ENCODE assay signal across 12 mouse cellular contexts in genomic region chr4:128132876-128133646, GRCm38 (mm10).
A peak's percentile ranks its signal among the peaks of the same experiment; 100 is the strongest.
DNase-seq lines count a peak whose midpoint lies in the region; ATAC-seq and TF ChIP-seq lines count a peak whose summit lies in the region.
"Had no signal": no experiment of that assay in that cellular context is flagged by ENCODE, and none has a peak within 500 bp of the region (broad histone marks: within the 10 kb centered on the region; RNA-seq: fewer than 3 reads in every experiment).

No protein-coding gene starts in this region.

- H3K27me3 ChIP-seq in forebrain, embryonic 16.5 days (replicated peaks; ENCODE audit: control insufficient read depth, insufficient read depth, low read length): no peaks in the 10 kb centered on the region
- H3K27me3 ChIP-seq in forebrain, embryonic 12.5 days: no peaks in the 10 kb centered on the region
- no peaks in the 10 kb centered on the region for H3K27me3 ChIP-seq in lung, embryonic 14.5 days (ENCODE audit: insufficient read depth, low read length)
- H3K27me3 ChIP-seq in neural tube, embryonic 15.5 days (replicated peaks): no peaks in the 10 kb centered on the region
- H3K27me3 ChIP-seq in intestine, embryonic 16.5 days (replicated peaks; ENCODE audit: control insufficient read depth, insufficient read depth, low read length): no peaks in the 10 kb centered on the region
- H3K27me3 ChIP-seq: liver, embryonic 12.5 days; Patski had no signal

- no peaks in the 10 kb centered on the region for H3K36me3 ChIP-seq in forebrain, embryonic 16.5 days (ENCODE audit: control insufficient read depth, insufficient read depth)
- no peaks in the 10 kb centered on the region for H3K36me3 ChIP-seq in forebrain, embryonic 12.5 days (replicated peaks)
- H3K36me3 ChIP-seq in lung, embryonic 14.5 days (ENCODE audit: insufficient read depth): no peaks in the 10 kb centered on the region
- no peaks in the 10 kb centered on the region for H3K36me3 ChIP-seq in neural tube, embryonic 15.5 days
- no peaks in the 10 kb centered on the region for H3K36me3 ChIP-seq in intestine, embryonic 16.5 days (ENCODE audit: control insufficient read depth, insufficient read depth, low read length)
- H3K36me3 ChIP-seq: liver, embryonic 12.5 days had no signal

- H3K9ac ChIP-seq in forebrain, embryonic 16.5 days (replicated peaks; ENCODE audit: low read depth, low read length): no peak overlapping the region
- no peak overlapping the region for H3K9ac ChIP-seq in forebrain, embryonic 12.5 days
- no peak overlapping the region for H3K9ac ChIP-seq in lung, embryonic 14.5 days
- no peak overlapping the region for H3K9ac ChIP-seq in neural tube, embryonic 15.5 days (replicated peaks)
- no peak overlapping the region for H3K9ac ChIP-seq in intestine, embryonic 16.5 days (ENCODE audit: low read depth, low read length)
- H3K9ac ChIP-seq: liver, embryonic 12.5 days had no signal

- no peak overlapping the region for H3K4me3 ChIP-seq in forebrain, embryonic 16.5 days (replicated peaks; ENCODE audit: low read length)
- no peak overlapping the region for H3K4me3 ChIP-seq in forebrain, embryonic 12.5 days (replicated peaks)
- H3K4me3 ChIP-seq in lung, embryonic 14.5 days (ENCODE audit: low read depth, low read length): no peak overlapping the region
- H3K4me3 ChIP-seq in neural tube, embryonic 15.5 days (replicated peaks): no peak overlapping the region
- no peak overlapping the region for H3K4me3 ChIP-seq in intestine, embryonic 16.5 days (ENCODE audit: low read length)
- H3K4me3 ChIP-seq: liver, embryonic 12.5 days had no signal

- WGBS in forebrain, embryonic 16.5 days: 56% methylated on average over 11 of the region's 11 CpGs
- WGBS in forebrain, embryonic 12.5 days: 65% methylated on average over 11 of the region's 11 CpGs
- WGBS in lung, embryonic 14.5 days: 64% methylated on average over 11 of the region's 11 CpGs
- 55% methylated on average over 11 of the region's 11 CpGs for WGBS in neural tube, embryonic 15.5 days
- 74% methylated on average over 11 of the region's 11 CpGs for WGBS in intestine, embryonic 16.5 days

- no peak overlapping the region for H3K27ac ChIP-seq in forebrain, embryonic 16.5 days (ENCODE audit: low read length)
- no peak overlapping the region for H3K27ac ChIP-seq in forebrain, embryonic 12.5 days
- no peak overlapping the region for H3K27ac ChIP-seq in lung, embryonic 14.5 days (ENCODE audit: low read depth)
- H3K27ac ChIP-seq in neural tube, embryonic 15.5 days (replicated peaks): 0 out of 2 replicates have a peak overlapping the region, but pooled peaks have one; percentile 7
- H3K27ac ChIP-seq in intestine, embryonic 16.5 days (ENCODE audit: low read length): no peak overlapping the region
- H3K27ac ChIP-seq: liver, embryonic 12.5 days had no signal

- no peak for TF ChIP-seq CTCF in lung, embryonic 14.5 days (IDR thresholded peaks at IDR 0.05; ENCODE audit: low read depth)

- DNase-seq in lung, embryonic 14.5 days: peak; percentile 50
- no peak for DNase-seq in lung, postnatal 25 days (ENCODE audit: low spot score)
- DNase-seq in layer of hippocampus, adult 8-10 months (ENCODE audit: low spot score in 2 of 2): peak; percentile 30 to 55
- DNase-seq: heart, postnatal 10 days; kidney, adult 11 months; lung, postnatal 4 days had no signal

- no peaks in the 10 kb centered on the region; the same call in 1 of the 2 replicates for H3K9me3 ChIP-seq in forebrain, embryonic 16.5 days (ENCODE audit: control insufficient read depth, low read length)
- H3K9me3 ChIP-seq in forebrain, embryonic 12.5 days: no peaks in the 10 kb centered on the region
- H3K9me3 ChIP-seq in lung, embryonic 14.5 days (ENCODE audit: low read depth, low read length): no peaks in the 10 kb centered on the region
- H3K9me3 ChIP-seq in neural tube, embryonic 15.5 days (replicated peaks): no peaks in the 10 kb centered on the region
- no peaks in the 10 kb centered on the region for H3K9me3 ChIP-seq in intestine, embryonic 16.5 days (ENCODE audit: control insufficient read depth, low read length)

- H3K4me2 ChIP-seq in forebrain, embryonic 16.5 days (ENCODE audit: low read length): no peak overlapping the region
- no peak overlapping the region for H3K4me2 ChIP-seq in forebrain, embryonic 12.5 days
- no peak overlapping the region for H3K4me2 ChIP-seq in lung, embryonic 14.5 days
- no peak overlapping the region for H3K4me2 ChIP-seq in neural tube, embryonic 15.5 days
- no peak overlapping the region for H3K4me2 ChIP-seq in intestine, embryonic 16.5 days (ENCODE audit: low read depth, low read length)
- H3K4me2 ChIP-seq: liver, embryonic 12.5 days had no signal

- H3K4me1 ChIP-seq in forebrain, embryonic 16.5 days (replicated peaks; ENCODE audit: control insufficient read depth, insufficient read depth, low read length): peaks cover 22% of the 10 kb centered on the region
- H3K4me1 ChIP-seq in forebrain, embryonic 12.5 days: peaks cover 10% of the 10 kb centered on the region; the same call in 1 of the 2 replicates
- H3K4me1 ChIP-seq in lung, embryonic 14.5 days (ENCODE audit: insufficient read depth): no peaks in the 10 kb centered on the region
- H3K4me1 ChIP-seq in neural tube, embryonic 15.5 days: peaks cover 23% of the 10 kb centered on the region
- no peaks in the 10 kb centered on the region for H3K4me1 ChIP-seq in intestine, embryonic 16.5 days (ENCODE audit: control insufficient read depth, insufficient read depth, low read length)
- H3K4me1 ChIP-seq: liver, embryonic 12.5 days had no signal

- peak; percentile 38 for ATAC-seq in forebrain, embryonic 16.5 days
- ATAC-seq in forebrain, embryonic 12.5 days (ENCODE audit: low FRiP score): no peak
- ATAC-seq in lung, embryonic 14.5 days (ENCODE audit: insufficient read depth): no peak
- ATAC-seq in neural tube, embryonic 15.5 days (ENCODE audit: low FRiP score): no peak
- no peak for ATAC-seq in intestine, embryonic 16.5 days
- ATAC-seq: liver, embryonic 12.5 days; Patski had no signal
